Mouse (Mus musculus) v-Abl transformed pro-B cells (cell line): Measurements from ENCODE around the gene Hadha.

Experiments used
- in situ Hi-C, 2 experiments: fragments of 400-800 bp; cut with MboI; formaldehyde crosslinking; loops; one replicate each; pipeline ENCODE4 v1.15.1; 2025; ENCODE audit not compliant: unreplicated experiment in 2 of 2

Hadha gene

DNA sequence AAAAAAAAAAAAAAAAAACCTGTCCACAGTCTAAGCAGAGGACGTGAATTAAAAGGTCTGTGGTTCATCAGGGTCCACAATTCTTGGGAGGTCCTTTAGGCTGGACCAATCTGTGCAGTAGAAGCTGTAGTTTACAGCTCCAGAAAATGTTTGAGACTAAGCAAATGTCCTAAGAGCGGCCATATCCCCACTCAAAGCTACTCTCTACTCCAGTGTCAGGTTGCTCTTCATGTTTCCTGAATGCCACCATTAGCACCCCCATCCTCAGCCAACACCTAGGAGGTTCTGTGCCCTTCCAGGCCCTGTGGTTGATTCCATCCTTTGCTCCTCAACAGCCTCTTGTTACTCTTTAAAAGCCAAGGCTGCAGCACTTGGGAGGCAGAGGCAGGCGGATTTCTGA, 82.6 kb downstream of the Hadha start:
- in situ Hi-C loops = no loop called here

DNA sequence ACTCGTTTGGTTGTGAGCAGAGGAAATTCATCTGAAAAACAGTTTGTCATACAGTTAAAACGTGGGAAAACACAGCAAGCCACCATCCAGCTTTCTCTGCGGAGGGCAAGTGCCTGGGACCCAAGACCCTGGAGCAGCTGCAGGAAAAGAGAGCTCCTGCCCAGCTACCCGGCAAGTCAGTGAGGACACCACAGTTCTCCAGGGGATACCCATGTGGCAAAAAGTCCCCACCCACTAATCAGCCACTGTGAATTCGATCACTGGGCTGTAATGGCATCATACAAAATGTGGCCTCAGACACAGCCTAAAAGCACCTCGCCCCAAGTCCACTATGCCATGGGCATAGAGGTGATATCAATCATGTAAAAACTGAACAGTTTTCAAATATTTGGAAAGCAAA, 83.3 kb downstream of the Hadha start:
- in situ Hi-C loops = no loop called here
